In the genomic region with DNA sequence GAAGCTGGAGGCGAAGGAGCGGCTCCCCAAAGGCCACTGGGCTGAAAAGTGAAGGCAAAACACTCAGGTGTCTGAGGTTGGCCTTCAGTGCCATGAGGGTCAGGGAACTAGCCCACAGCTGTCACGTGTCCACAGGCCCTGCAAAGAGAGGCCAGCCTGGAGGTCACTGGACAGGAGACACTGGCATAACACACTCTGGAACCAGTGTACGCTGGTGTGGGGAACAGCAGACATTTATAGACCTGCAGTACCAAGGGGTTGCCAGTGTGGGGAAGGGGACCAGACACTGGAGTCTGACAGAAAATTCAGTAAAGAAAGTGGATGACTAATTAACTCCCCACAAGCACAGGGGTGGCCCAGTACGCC, we compare ENCODE assay signal across 15 mouse cellular contexts. TPM values are rescaled to one million over a fixed set of nuclear protein-coding genes. Genes with fewer than 3 reads are reported as not detected.
DNase-seq lines count a peak whose midpoint lies in the region; ATAC-seq and TF ChIP-seq lines count a peak whose summit lies in the region.
"Had no signal": no experiment of that assay in that cellular context is flagged by ENCODE, and none has a peak within 500 bp of the region (broad histone marks: within the 10 kb centered on the region; RNA-seq: fewer than 3 reads in every experiment).

No protein-coding gene starts in this region.

- 33% methylated on average over 5 of the region's 5 CpGs for WGBS in kidney, embryonic 15.5 days
- 68% methylated on average over 5 of the region's 5 CpGs for WGBS in kidney, adult 2 months
- WGBS in hindbrain, embryonic 14.5 days: 25% methylated on average over 5 of the region's 5 CpGs
- 26% methylated on average over 5 of the region's 5 CpGs for whole genome bisulfite sequencing in neural tube, embryonic 12.5 days

- H3K27ac ChIP-seq in kidney, embryonic 15.5 days: peak overlapping the region; percentile 77
- no peak overlapping the region for H3K27ac ChIP-seq in kidney, adult 2 months (ENCODE audit: insufficient read depth, low read depth, low read length)
- peak overlapping the region; percentile 46 for H3K27ac ChIP-seq in hindbrain, embryonic 14.5 days
- H3K27ac ChIP-seq in neural tube, embryonic 12.5 days: peak overlapping the region; percentile 10; the same call in 1 of the 2 replicates
- H3K27ac ChIP-seq: liver, embryonic 14.5 days; midbrain, embryonic 12.5 days had no signal

- H3K27me3 ChIP-seq in kidney, embryonic 15.5 days: peaks cover 45% of the 10 kb centered on the region
- no peaks in the 10 kb centered on the region for H3K27me3 ChIP-seq in kidney, adult 2 months (replicated peaks; ENCODE audit: control insufficient read depth, insufficient read depth, low read length)
- H3K27me3 ChIP-seq in hindbrain, embryonic 14.5 days (ENCODE audit: control insufficient read depth, insufficient read depth, low read length): peaks cover 24% of the 10 kb centered on the region; the same call in 1 of the 2 replicates
- H3K27me3 ChIP-seq in neural tube, embryonic 12.5 days (replicated peaks): peaks cover 9% of the 10 kb centered on the region; the same call in 1 of the 2 replicates

- no peak for TF ChIP-seq POLR2A in kidney, adult 2 months (IDR thresholded peaks at IDR 0.05; ENCODE audit: low read depth, low read length)

- H3K9ac ChIP-seq in kidney, embryonic 15.5 days: no peak overlapping the region
- H3K9ac ChIP-seq in hindbrain, embryonic 14.5 days: peak overlapping the region; percentile 20; the same call in 1 of the 2 replicates
- H3K9ac ChIP-seq in neural tube, embryonic 12.5 days: no peak overlapping the region
- H3K9ac ChIP-seq: liver, embryonic 14.5 days; midbrain, embryonic 12.5 days had no signal

- intact Hi-C loops in gastrocnemius, postnatal 36 days (cut with DNase I): no loop called here

- no peaks in the 10 kb centered on the region for H3K9me3 ChIP-seq in kidney, embryonic 15.5 days (replicated peaks)
- no peaks in the 10 kb centered on the region for H3K9me3 ChIP-seq in hindbrain, embryonic 14.5 days (ENCODE audit: control insufficient read depth, low read length)
- no peaks in the 10 kb centered on the region for H3K9me3 ChIP-seq in neural tube, embryonic 12.5 days
- H3K9me3 ChIP-seq: midbrain, embryonic 12.5 days had no signal

- TF ChIP-seq CTCF in kidney, adult 2 months (conservative IDR thresholded peaks at IDR 0.05; ENCODE audit: insufficient read depth, insufficient read length, low read depth, low read length): no peak

- ATAC-seq in kidney, embryonic 15.5 days (replicated peaks; ENCODE audit: low FRiP score): peak; percentile 62
- peak; percentile 17; the same call in 1 of the 2 replicates for ATAC-seq in hindbrain, embryonic 14.5 days (ENCODE audit: low FRiP score)
- ATAC-seq in neural tube, embryonic 12.5 days (ENCODE audit: low FRiP score, low read depth): no peak
- ATAC-seq: Patski had no signal

- H3K4me1 ChIP-seq in kidney, embryonic 15.5 days: peaks cover 63% of the 10 kb centered on the region
- H3K4me1 ChIP-seq in kidney, adult 2 months (ENCODE audit: control insufficient read depth, insufficient read depth, low read length): peaks cover 9% of the 10 kb centered on the region; the same call in 1 of the 2 replicates
- H3K4me1 ChIP-seq in hindbrain, embryonic 14.5 days (replicated peaks; ENCODE audit: control insufficient read depth, insufficient read depth, low read length): peaks cover 27% of the 10 kb centered on the region
- peaks cover 48% of the 10 kb centered on the region for H3K4me1 ChIP-seq in neural tube, embryonic 12.5 days

- no peaks in the 10 kb centered on the region for H3K36me3 ChIP-seq in kidney, embryonic 15.5 days
- no peaks in the 10 kb centered on the region for H3K36me3 ChIP-seq in kidney, adult 2 months (ENCODE audit: control insufficient read depth, insufficient read depth, low read length)
- no peaks in the 10 kb centered on the region for H3K36me3 ChIP-seq in hindbrain, embryonic 14.5 days (replicated peaks; ENCODE audit: control insufficient read depth, insufficient read depth)
- no peaks in the 10 kb centered on the region for H3K36me3 ChIP-seq in neural tube, embryonic 12.5 days
- H3K36me3 ChIP-seq: midbrain, embryonic 12.5 days had no signal

- no peak overlapping the region for H3K4me3 ChIP-seq in kidney, embryonic 15.5 days (replicated peaks)
- no peak overlapping the region for H3K4me3 ChIP-seq in kidney, adult 2 months (ENCODE audit: insufficient read depth, low read depth, low read length)
- H3K4me3 ChIP-seq in hindbrain, embryonic 14.5 days (replicated peaks; ENCODE audit: low read length): no peak overlapping the region
- no peak overlapping the region for H3K4me3 ChIP-seq in neural tube, embryonic 12.5 days
- H3K4me3 ChIP-seq: midbrain, embryonic 12.5 days had no signal

- H3K4me2 ChIP-seq in kidney, embryonic 15.5 days: peak overlapping the region; percentile 17
- H3K4me2 ChIP-seq in hindbrain, embryonic 14.5 days (replicated peaks): no peak overlapping the region
- H3K4me2 ChIP-seq in neural tube, embryonic 12.5 days (replicated peaks): no peak overlapping the region
- H3K4me2 ChIP-seq: midbrain, embryonic 12.5 days had no signal

- peak; percentile 63 for DNase-seq in embryo, embryonic 10.5 days (ENCODE audit: low spot score)
- no peak for DNase-seq in embryo, embryonic 11 days
- no peak for DNase-seq in kidney, adult 2 months
- no peak for DNase-seq in hindbrain, embryonic 14.5 days (ENCODE audit: low spot score)
- DNase-seq in gastrocnemius, postnatal 36 days: no peak
- no peak for DNase-seq in right cerebral cortex, postnatal 36 days (ENCODE audit: low spot score in 2 of 2)
- DNase-seq: cerebellum, adult 18-20 months; lung, postnatal 14 days had no signal

RNA-seq across cellular contexts. Expression of a gene that starts 8.6 kb away (rescaled TPM):
- polyA plus RNA-seq in kidney, embryonic 15.5 days (2015; fragmentation: Nextera tagmentation; extraction: Ambion mirVana): 25.8 and 28.7 TPM in 2 replicates
- polyA plus RNA-seq in kidney, adult 2 months (2012; rRNA removed): 5.7 and 6.6 TPM in 2 replicates
- 38.2 and 48.5 TPM in 2 replicates for polyA plus RNA-seq in hindbrain, embryonic 14.5 days (2014; fragmentation: Nextera tagmentation; extraction: Ambion mirVana)
- 106 and 125 TPM in 2 replicates for polyA plus RNA-seq in neural tube, embryonic 12.5 days (2016; fragmentation: Nextera tagmentation; extraction: Ambion mirVana)
- under 1 TPM; 0.27 to 0.48 TPM for total RNA-seq in gastrocnemius, postnatal 36 days (2021)
- total RNA-seq: common myeloid progenitor, adult 5-6 weeks; hematopoietic stem cell, adult 5-6 weeks had no signal
